Mouse (Mus musculus): ENCODE data around the gene Synpo2l.

DNA sequence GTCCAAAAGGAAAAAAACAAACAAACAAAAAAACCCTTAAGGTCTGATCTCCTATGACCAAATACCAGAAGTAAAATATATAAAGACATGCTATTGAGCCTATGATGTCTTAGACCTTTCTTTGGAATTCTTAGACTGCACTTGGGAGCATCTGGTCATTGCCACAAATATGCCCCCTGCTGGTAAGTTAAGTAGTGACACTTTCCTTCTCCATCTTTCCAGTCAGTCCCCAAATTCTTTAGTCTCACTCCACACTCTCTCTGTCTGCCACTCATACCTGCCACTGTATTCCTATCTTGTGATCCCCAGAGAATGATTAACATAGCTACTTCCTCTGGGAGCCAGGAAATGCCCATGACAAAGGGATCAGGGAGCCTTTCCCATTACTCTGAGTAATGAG is 9.8 kb downstream of the Synpo2l start:
- TF ChIP-seq POLR2A (IDR thresholded peaks at IDR 0.05; ENCODE audit: borderline replicate concordance, insufficient read depth, low read length) = no peak
- peak; percentile 16; the same call in 1 of the 2 replicates for TF ChIP-seq CTCF (IDR thresholded peaks at IDR 0.05; ENCODE audit: borderline replicate concordance, insufficient read depth, low read depth, low read length)
